Mouse (Mus musculus): ENCODE results near the gene Tlx1. TPM values are rescaled to one million over a fixed set of nuclear protein-coding genes. Genes with fewer than 3 reads are reported as not detected.

Gene Tlx1
- not detected for polyA plus RNA-seq (2017; shearing (Covaris generic))

DNA sequence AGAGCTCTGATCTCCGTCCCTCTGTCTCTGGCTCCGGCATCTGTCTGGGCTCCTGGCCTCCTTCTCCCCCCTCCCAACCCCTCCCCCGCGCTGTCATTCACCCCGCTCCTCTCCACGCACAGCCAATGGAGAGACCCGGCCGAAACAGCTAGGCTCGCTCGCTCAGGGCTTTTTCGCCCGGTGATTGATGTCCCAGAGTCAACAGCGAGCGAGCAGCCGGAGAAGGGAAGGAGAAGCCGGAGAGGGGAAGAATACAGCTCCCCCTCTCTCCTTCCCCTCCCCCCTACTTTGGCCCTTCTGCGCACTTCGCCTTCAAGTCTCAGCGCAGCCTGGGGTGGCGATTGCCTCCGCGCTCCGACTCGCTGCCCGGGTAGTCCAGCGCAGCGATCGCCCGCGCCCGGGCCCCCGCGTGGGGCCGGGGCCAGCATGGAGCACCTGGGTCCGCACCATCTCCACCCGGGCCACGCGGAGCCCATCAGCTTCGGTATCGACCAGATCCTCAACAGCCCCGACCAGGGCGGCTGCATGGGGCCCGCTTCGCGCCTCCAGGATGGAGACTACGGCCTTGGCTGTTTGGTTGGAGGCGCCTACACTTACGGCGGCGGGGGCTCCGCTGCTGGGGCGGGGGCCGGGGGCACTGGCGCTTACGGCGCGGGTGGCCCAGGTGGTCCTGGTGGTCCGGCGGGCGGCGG lies at the start of gene Tlx1:
Gene Tlx1 (plus strand): TSS at position 191 of the 692 bp plus-strand sequence.

Other genes starting within 250 kb of the Tlx1 start
- gene Slf2, start 219.5 kb upstream of the Tlx1 start, polyA plus RNA-seq (2017; shearing (Covaris generic)) = 10 to 100 TPM; 26.3 to 28.3 TPM
- gene Sema4g, start 161.6 kb upstream of the Tlx1 start, polyA plus RNA-seq (2017; shearing (Covaris generic)) = under 1 TPM; 0.04 to 0.12 TPM
- gene Twnk, start 145.0 kb upstream of the Tlx1 start, polyA plus RNA-seq (2017; shearing (Covaris generic)) = 10 to 100 TPM in 1 of 2 experiments, 1 to 10 TPM in 1; 7.6 to 10.4 TPM
- gene Mrpl43, start 144.2 kb upstream of the Tlx1 start, polyA plus RNA-seq (2017; shearing (Covaris generic)) = 10 to 100 TPM; 72.3 to 80.9 TPM
- gene Lzts2, start 136.3 kb upstream of the Tlx1 start, polyA plus RNA-seq (2017; shearing (Covaris generic)) = 1 to 10 TPM; 2.3 to 5.2 TPM
- not detected for gene Pdzd7, start 105.0 kb upstream of the Tlx1 start, polyA plus RNA-seq (2017; shearing (Covaris generic))
- 10 to 100 TPM; 57.4 to 63.5 TPM for gene Sfxn3, start 103.2 kb upstream of the Tlx1 start, polyA plus RNA-seq (2017; shearing (Covaris generic))
- gene Kazald1, start 75.4 kb upstream of the Tlx1 start, polyA plus RNA-seq (2017; shearing (Covaris generic)) = under 1 TPM; 0.21 to 0.23 TPM
- gene Lbx1, start 85.1 kb downstream of the Tlx1 start, polyA plus RNA-seq (2017; shearing (Covaris generic)) = under 1 TPM in 1 of 2 experiments, not detected in 1; 0.07 TPM
- gene Btrc, start 213.1 kb downstream of the Tlx1 start, polyA plus RNA-seq (2017; shearing (Covaris generic)) = 10 to 100 TPM; 22.5 to 28.6 TPM